Mouse (Mus musculus): ENCODE data around the gene Ubac1.

DNA sequence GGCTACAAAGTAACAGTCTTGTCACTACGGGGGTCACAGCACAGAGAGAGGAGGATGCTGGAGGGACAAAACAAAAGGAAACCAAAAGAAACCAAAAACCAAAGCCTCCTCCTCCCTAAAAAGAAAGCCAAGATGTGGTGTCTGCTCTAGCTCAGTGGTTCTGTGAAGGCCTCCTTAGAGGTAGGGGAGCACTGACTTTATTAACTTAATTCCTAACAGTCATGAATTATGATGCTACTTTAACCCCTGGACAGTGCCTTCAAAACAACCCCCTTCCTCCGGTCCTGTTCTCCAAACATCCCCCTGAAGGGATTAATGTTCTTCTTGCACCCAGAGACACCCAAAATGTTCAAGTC is 34.2 kb upstream of the Ubac1 start:
- TF ChIP-seq POLR2A (IDR thresholded peaks at IDR 0.05; ENCODE audit: low read depth, low read length) (no peak), EP300 (IDR thresholded peaks at IDR 0.05; ENCODE audit: low read length) (no peak), CTCF (conservative IDR thresholded peaks at IDR 0.05 in 1 of 2, IDR thresholded peaks at IDR 0.05 in 1 of 2; ENCODE audit: low read depth in 2 of 2, low read length in 2 of 2) (no peak), MAFK (IDR thresholded peaks at IDR 0.05; ENCODE audit: insufficient replicate concordance, low read length) (no peak), ZC3H11A (IDR thresholded peaks at IDR 0.05; ENCODE audit: low read depth, low read length) (no peak), RAD21 (IDR thresholded peaks at IDR 0.05; ENCODE audit: low read depth, low read length) (no peak), GABPA (IDR thresholded peaks at IDR 0.05; ENCODE audit: insufficient replicate concordance, low read depth, low read length) (no peak), MYC (IDR thresholded peaks at IDR 0.05; ENCODE audit: low read depth, low read length) (no peak), RCOR1 (conservative IDR thresholded peaks at IDR 0.05; ENCODE audit: low read depth, low read length) (no peak), BHLHE40 (IDR thresholded peaks at IDR 0.05; ENCODE audit: low read depth, low read length) (no peak), USF2 (conservative IDR thresholded peaks at IDR 0.05; ENCODE audit: low read depth, low read length) (no peak), TCF12 (IDR thresholded peaks at IDR 0.05; ENCODE audit: low read depth, low read length) (no peak), POLR2AphosphoS2 (IDR thresholded peaks at IDR 0.05; ENCODE audit: low read depth, low read length) (no peak)

Measured in CH12.LX (cell line).